Mouse (Mus musculus) heart, embryonic 16.5 days (tissue): Measurements from ENCODE around the gene Bcr. TPM values are rescaled to one million over a fixed set of nuclear protein-coding genes. Genes with fewer than 3 reads are reported as not detected.
A peak's percentile ranks its signal among the peaks of the same experiment; 100 is the strongest.

ENCODE experiments used
- ATAC-seq: fragments of 200-750 bp; cut with Nextera tagmentation; replicated peaks from 2 replicates; pipeline ENCODE4 v1.8.0; 2017; ENCODE audit warnings: moderate number of reproducible peaks; ENCODE audit not compliant: insufficient read depth, low FRiP score; ENCODE audit errors: extremely low read depth
- H3K27ac ChIP-seq: fragments of 300-500 bp; sonication (generic); 2 replicates; pipeline ENCODE4 v1.5.1; 2014; ENCODE audit warnings: mild to moderate bottlenecking, low read length, control low read depth, moderate library complexity
- H3K27me3 ChIP-seq: fragments of 300-500 bp; sonication (generic); 2 replicates; pipeline ENCODE4 v1.6.1; 2014; ENCODE audit warnings: low read length, mixed read lengths; ENCODE audit not compliant: control insufficient read depth, insufficient read depth
- H3K36me3 ChIP-seq: fragments of 300-500 bp; sonication (generic); 2 replicates; pipeline ENCODE4 v1.6.1; 2014; ENCODE audit not compliant: control insufficient read depth, insufficient read depth
- H3K4me1 ChIP-seq: fragments of 300-500 bp; sonication (generic); 2 replicates; pipeline ENCODE4 v1.6.1; 2014; ENCODE audit warnings: low read length, mixed read lengths; ENCODE audit not compliant: control insufficient read depth, insufficient read depth
- H3K4me2 ChIP-seq: fragments of 300-500 bp; sonication (generic); 2 replicates; pipeline ENCODE4 v1.6.1; 2014; ENCODE audit warnings: low read depth, mild to moderate bottlenecking, control low read depth, low read length
- H3K4me3 ChIP-seq: fragments of 300-500 bp; sonication (generic); 2 replicates; pipeline ENCODE4 v1.5.1; 2014; ENCODE audit warnings: mild to moderate bottlenecking, control low read depth, low read length
- H3K9ac ChIP-seq: fragments of 300-500 bp; sonication (generic); 2 replicates; pipeline ENCODE4 v1.6.1; 2014; ENCODE audit warnings: low read length, control low read depth
- H3K9me3 ChIP-seq: fragments of 300-500 bp; sonication (generic); replicated peaks from 2 replicates; pipeline ENCODE4 v1.6.1; 2016; ENCODE audit warnings: low read length; ENCODE audit not compliant: control insufficient read depth
- WGBS: fragments of 180-500 bp; shearing (Covaris S2); extraction: QIAGEN DNeasy Blood & Tissue Kit; methylation state at CpG from one replicate; pipeline ENCODE4 v1.1.7; 2014; 5-methylcytosine and 5-hydroxymethylcytosine counted together
- polyA plus RNA-seq: library from polyadenylated mRNA; unstranded; fragments of >200 nt; fragmentation: Nextera tagmentation; extraction: Ambion mirVana; gene quantifications from 2 replicates; pipeline ENCODE4 v1.2.1, GENCODE M21; 2015

The Bcr gene
- polyA plus RNA-seq, 1 experiment from 2014 or later = 9.8 TPM

DNA sequence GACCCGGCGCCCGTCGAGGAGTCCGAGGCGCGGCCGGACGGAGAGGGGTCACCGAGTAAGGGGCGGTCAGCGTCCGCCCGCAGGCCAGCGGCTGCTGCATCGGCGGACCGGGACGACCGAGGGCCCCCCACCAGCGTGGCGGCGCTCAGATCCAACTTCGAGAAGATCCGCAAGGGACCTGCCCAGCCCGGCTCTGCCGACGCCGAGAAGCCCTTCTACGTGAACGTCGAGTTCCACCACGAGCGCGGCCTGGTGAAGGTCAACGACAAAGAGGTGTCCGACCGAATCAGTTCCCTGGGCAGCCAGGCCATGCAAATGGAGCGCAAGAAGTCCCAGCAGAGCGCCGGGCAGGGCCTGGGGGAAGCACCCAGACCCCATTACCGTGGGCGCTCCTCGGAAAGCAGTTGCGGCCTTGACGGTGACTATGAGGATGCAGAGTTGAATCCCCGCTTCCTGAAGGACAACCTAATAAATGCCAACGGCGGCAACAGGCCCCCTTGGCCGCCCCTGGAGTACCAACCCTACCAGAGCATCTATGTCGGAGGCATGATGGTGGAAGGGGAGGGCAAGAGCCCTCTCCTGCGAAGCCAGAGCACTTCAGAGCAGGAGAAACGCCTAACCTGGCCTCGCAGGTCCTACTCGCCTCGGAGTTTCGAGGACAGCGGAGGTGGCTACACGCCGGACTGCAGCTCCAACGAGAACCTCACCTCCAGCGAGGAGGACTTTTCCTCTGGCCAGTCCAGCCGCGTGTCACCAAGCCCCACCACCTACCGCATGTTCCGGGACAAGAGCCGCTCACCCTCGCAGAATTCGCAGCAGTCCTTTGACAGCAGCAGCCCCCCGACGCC is 1.2 kb downstream of the Bcr start:
- Histone ChIP-seq H3K27ac (no peak overlapping the region), H3K27me3 (peaks cover 18% of the 10 kb centered on the region), H3K36me3 (no peaks in the 10 kb centered on the region), H3K4me3 (peak overlapping the region; percentile 77), H3K4me2 (peak overlapping the region; percentile 77), H3K9me3 (no peaks in the 10 kb centered on the region), H3K4me1 (peaks cover 37% of the 10 kb centered on the region), H3K9ac (peak overlapping the region; percentile 83)
- ATAC-seq = no peak
- WGBS = 4% methylated on average over 69 of the region's 71 CpGs

- Histone ChIP-seq H3K4me2 (peak overlapping the region; percentile 77), H3K36me3 (no peaks in the 10 kb centered on the region), H3K4me3 (peak overlapping the region; percentile 77), H3K9me3 (no peaks in the 10 kb centered on the region), H3K27me3 (peaks cover 14% of the 10 kb centered on the region), H3K9ac (peak overlapping the region; percentile 83), H3K4me1 (peaks cover 37% of the 10 kb centered on the region), H3K27ac (no peak overlapping the region)
- 15% methylated on average over 6 of the region's 6 CpGs for WGBS
- no peak for ATAC-seq
Observed at GRCm38 (mm10) chr10:75062189-75062561, 1.8 kb downstream of the Bcr start.

GRCm38 (mm10) chr10:75062621-75063020 is 2.2 kb downstream of the Bcr start:
- Histone ChIP-seq H3K4me3 (peak overlapping the region; percentile 77), H3K36me3 (no peaks in the 10 kb centered on the region), H3K9me3 (no peaks in the 10 kb centered on the region), H3K9ac (peak overlapping the region; percentile 83; the same call in 1 of the 2 replicates), H3K4me2 (peak overlapping the region; percentile 77), H3K4me1 (peaks cover 40% of the 10 kb centered on the region), H3K27ac (no peak overlapping the region), H3K27me3 (peaks cover 9% of the 10 kb centered on the region)
- ATAC-seq = no peak
- WGBS = 42% methylated on average over 6 of the region's 6 CpGs

DNA sequence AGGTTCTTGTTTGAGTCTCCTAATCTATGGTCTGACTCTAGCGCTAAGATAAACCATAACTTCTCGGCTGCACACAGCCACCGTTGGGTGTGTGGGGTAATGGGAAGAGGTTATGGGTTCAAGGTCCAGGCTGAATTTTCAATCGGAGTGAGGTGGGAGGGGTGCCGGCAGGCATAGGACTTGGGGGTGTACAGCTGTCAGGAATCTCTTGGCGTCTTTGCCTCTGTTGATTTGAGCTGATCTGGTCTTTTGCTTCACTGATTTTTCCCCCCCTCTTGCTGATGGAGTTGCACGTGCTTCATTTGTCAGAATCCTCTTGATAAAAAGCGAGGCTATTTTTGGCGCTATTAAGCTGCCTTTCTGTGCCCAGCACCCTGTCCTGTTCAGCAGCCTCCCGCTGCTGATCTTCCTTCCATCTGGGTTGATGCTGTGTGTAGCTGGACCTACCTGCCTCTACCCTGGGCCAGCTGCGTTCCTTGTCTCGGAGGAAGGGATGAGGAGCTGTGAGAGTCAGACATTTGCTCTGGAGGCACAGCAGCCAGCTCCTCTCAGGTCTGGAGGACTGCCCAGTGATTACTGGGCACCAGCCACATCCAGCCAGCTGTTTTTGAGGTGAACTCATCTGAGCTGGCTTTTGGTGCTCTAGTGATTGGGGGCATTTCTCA is 3.0 kb downstream of the Bcr start:
- peak overlapping the region; percentile 77 for H3K4me3 ChIP-seq
- peak overlapping the region; percentile 77 for H3K4me2 ChIP-seq
- peaks cover 6% of the 10 kb centered on the region for H3K27me3 ChIP-seq
- H3K36me3 ChIP-seq = no peaks in the 10 kb centered on the region
- 0 out of 2 replicates have a peak overlapping the region, but pooled peaks have one; percentile 43 for H3K9ac ChIP-seq
- peaks cover 40% of the 10 kb centered on the region for H3K4me1 ChIP-seq
- peak overlapping the region; percentile 37; the same call in 1 of the 2 replicates for H3K27ac ChIP-seq
- WGBS = 29% methylated on average over 12 of the region's 12 CpGs
- ATAC-seq = no peak
- no peaks in the 10 kb centered on the region for H3K9me3 ChIP-seq

DNA sequence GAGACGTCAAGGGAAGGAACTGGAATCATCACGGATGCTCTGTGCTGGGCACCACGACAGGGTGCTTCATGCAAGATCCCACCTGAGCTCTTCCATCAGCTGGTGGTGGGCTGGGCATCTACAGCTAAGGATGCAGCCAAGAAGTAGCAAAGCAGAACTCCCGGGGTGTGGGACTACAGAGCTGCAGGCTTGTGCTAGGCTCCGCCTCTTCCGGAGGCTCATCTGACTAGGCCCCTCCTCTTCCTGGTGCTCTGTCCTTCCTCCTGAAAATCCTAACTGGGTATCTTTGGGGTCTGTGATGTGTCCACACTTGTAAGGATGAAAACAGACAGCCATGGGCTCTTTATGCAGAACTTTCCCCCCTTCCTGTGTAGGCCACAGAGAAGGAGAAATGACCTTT is 5.3 kb downstream of the Bcr start:
- H3K9me3 ChIP-seq = no peaks in the 10 kb centered on the region
- H3K27me3 ChIP-seq = peaks cover 6% of the 10 kb centered on the region
- no peaks in the 10 kb centered on the region for H3K36me3 ChIP-seq
- H3K9ac ChIP-seq = no peak overlapping the region
- H3K4me3 ChIP-seq = no peak overlapping the region
- no peak overlapping the region for H3K27ac ChIP-seq
- H3K4me1 ChIP-seq = peaks cover 39% of the 10 kb centered on the region
- no peak for ATAC-seq
- no peak overlapping the region for H3K4me2 ChIP-seq
- WGBS = 84% methylated on average over 6 of the region's 6 CpGs

- H3K27me3 ChIP-seq = peaks cover 2% of the 10 kb centered on the region
- H3K36me3 ChIP-seq = no peaks in the 10 kb centered on the region
- peaks cover 33% of the 10 kb centered on the region for H3K4me1 ChIP-seq
- H3K4me2 ChIP-seq = no peak overlapping the region
- H3K9me3 ChIP-seq = no peaks in the 10 kb centered on the region
- no peak overlapping the region for H3K4me3 ChIP-seq
- no peak overlapping the region for H3K9ac ChIP-seq
- no peak overlapping the region for H3K27ac ChIP-seq
- ATAC-seq = no peak
Observed at GRCm38 (mm10) chr10:75067446-75067845, 7.1 kb downstream of the Bcr start.

GRCm38 (mm10) chr10:75068086-75068485 is 7.7 kb downstream of the Bcr start:
- H3K9ac ChIP-seq = no peak overlapping the region
- peaks cover 26% of the 10 kb centered on the region for H3K4me1 ChIP-seq
- ATAC-seq = no peak
- no peaks in the 10 kb centered on the region for H3K9me3 ChIP-seq
- no peak overlapping the region for H3K4me2 ChIP-seq
- H3K27ac ChIP-seq = no peak overlapping the region
- H3K27me3 ChIP-seq = no peaks in the 10 kb centered on the region
- no peak overlapping the region for H3K4me3 ChIP-seq
- H3K36me3 ChIP-seq = no peaks in the 10 kb centered on the region
- WGBS = 35% methylated on average over 2 of the region's 2 CpGs

GRCm38 (mm10) chr10:75068624-75069328 is 8.4 kb downstream of the Bcr start:
- 44% methylated on average over 12 of the region's 12 CpGs for WGBS
- H3K4me1 ChIP-seq = peaks cover 19% of the 10 kb centered on the region
- no peak overlapping the region for H3K9ac ChIP-seq
- no peaks in the 10 kb centered on the region for H3K27me3 ChIP-seq
- H3K4me3 ChIP-seq = no peak overlapping the region
- no peak overlapping the region for H3K4me2 ChIP-seq
- H3K27ac ChIP-seq = no peak overlapping the region
- ATAC-seq = no peak
- no peaks in the 10 kb centered on the region for H3K9me3 ChIP-seq
- no peaks in the 10 kb centered on the region for H3K36me3 ChIP-seq
